In genomic region chr11:70625473-70625872, GRCm38 (mm10) we compare ENCODE assay signal across 8 mouse cellular contexts. TPM values are rescaled to one million over a fixed set of nuclear protein-coding genes. Genes with fewer than 3 reads are reported as not detected.
DNase-seq lines count a peak whose midpoint lies in the region; ATAC-seq and TF ChIP-seq lines count a peak whose summit lies in the region.

No protein-coding gene starts in this region.

- no peak overlapping the region for H3K9ac ChIP-seq in intestine, embryonic 14.5 days (ENCODE audit: low read length)
- H3K9ac ChIP-seq in intestine, embryonic 16.5 days (ENCODE audit: low read depth, low read length), result no peak overlapping the region
- H3K9ac ChIP-seq in neural tube, embryonic 11.5 days (ENCODE audit: low read length), result no peak overlapping the region

- no peak overlapping the region for H3K4me2 ChIP-seq in intestine, embryonic 14.5 days (ENCODE audit: low read length)
- H3K4me2 ChIP-seq in intestine, embryonic 16.5 days (ENCODE audit: low read depth, low read length), result no peak overlapping the region
- no peak overlapping the region for H3K4me2 ChIP-seq in neural tube, embryonic 11.5 days (ENCODE audit: low read depth)

- no peak overlapping the region for H3K27ac ChIP-seq in intestine, embryonic 14.5 days (ENCODE audit: low read depth)
- no peak overlapping the region for H3K27ac ChIP-seq in intestine, embryonic 16.5 days (ENCODE audit: low read length)
- H3K27ac ChIP-seq in neural tube, embryonic 11.5 days (ENCODE audit: low read depth, low read length), result no peak overlapping the region

- peak; percentile 82 for DNase-seq in intestine, embryonic 14.5 days (ENCODE audit: low spot score)
- peak; percentile 66 for DNase-seq in CD4-positive helper T cell, adult 2 months (ENCODE audit: low read depth, low spot score)
- no peak for DNase-seq in Patski (ENCODE audit: low read depth, low spot score)
- DNase-seq in neural tube, embryonic 11.5 days (ENCODE audit: low spot score), result peak; percentile 70
- DNase-seq in left cerebral cortex, adult 8-10 months (ENCODE audit: low spot score in 2 of 2), result no peak
- no peak for DNase-seq in right cerebral cortex, adult 18-20 months

- no peak for ATAC-seq in intestine, embryonic 14.5 days (replicated peaks; ENCODE audit: low FRiP score, low TSS enrichment, low read depth)
- no peak for ATAC-seq in intestine, embryonic 16.5 days
- ATAC-seq in Patski, result no peak
- peak; percentile 85 for ATAC-seq in granulocyte monocyte progenitor cell, adult 5-6 weeks (replicated peaks; ENCODE audit: poor library complexity, severe bottlenecking)
- ATAC-seq in neural tube, embryonic 11.5 days (ENCODE audit: insufficient read depth, low FRiP score, low TSS enrichment), result no peak

- no peaks in the 10 kb centered on the region for H3K36me3 ChIP-seq in intestine, embryonic 14.5 days (ENCODE audit: control insufficient read depth, insufficient read depth, low read length)
- H3K36me3 ChIP-seq in intestine, embryonic 16.5 days (ENCODE audit: control insufficient read depth, insufficient read depth, low read length), result no peaks in the 10 kb centered on the region
- H3K36me3 ChIP-seq in neural tube, embryonic 11.5 days (ENCODE audit: control insufficient read depth, insufficient read depth, low read length), result no peaks in the 10 kb centered on the region

- POLR2A ChIA-PET in Patski (lab: Charles Lee), result interaction anchor here (1.1 kb wide), 1 partner anchor 44 kb away, joined by 3 read pairs; the partner anchor contains the start of gene Spag7

- peak; percentile 76 for TF ChIP-seq CTCF in Patski (IDR thresholded peaks at IDR 0.05)

- H3K4me3 ChIP-seq in intestine, embryonic 14.5 days (ENCODE audit: low read depth, low read length), result no peak overlapping the region
- no peak overlapping the region for H3K4me3 ChIP-seq in intestine, embryonic 16.5 days (ENCODE audit: low read length)
- no peak overlapping the region for H3K4me3 ChIP-seq in neural tube, embryonic 11.5 days (ENCODE audit: low read depth, low read length)

- 46% methylated on average over 4 of the region's 4 CpGs for WGBS in intestine, embryonic 14.5 days
- 48% methylated on average over 4 of the region's 4 CpGs for WGBS in intestine, embryonic 16.5 days
- WGBS in neural tube, embryonic 11.5 days, result 54% methylated on average over 4 of the region's 4 CpGs

- H3K27me3 ChIP-seq in intestine, embryonic 14.5 days (replicated peaks; ENCODE audit: control insufficient read depth, insufficient read depth, low read length), result no peaks in the 10 kb centered on the region
- H3K27me3 ChIP-seq in intestine, embryonic 16.5 days (replicated peaks; ENCODE audit: control insufficient read depth, insufficient read depth, low read length), result no peaks in the 10 kb centered on the region
- no peaks in the 10 kb centered on the region for H3K27me3 ChIP-seq in Patski
- H3K27me3 ChIP-seq in neural tube, embryonic 11.5 days (ENCODE audit: control insufficient read depth, insufficient read depth, low read length), result no peaks in the 10 kb centered on the region

- H3K9me3 ChIP-seq in intestine, embryonic 14.5 days (ENCODE audit: control insufficient read depth, low read length), result no peaks in the 10 kb centered on the region
- no peaks in the 10 kb centered on the region for H3K9me3 ChIP-seq in intestine, embryonic 16.5 days (ENCODE audit: control insufficient read depth, low read length)
- no peaks in the 10 kb centered on the region for H3K9me3 ChIP-seq in neural tube, embryonic 11.5 days (ENCODE audit: control insufficient read depth, low read length)

- CTCF ChIA-PET in Patski (lab: Charles Lee), result interaction anchor here (0.6 to 2.3 kb wide), 3 partner anchors 9 to 108 kb away, joined by 3 to 6 read pairs (median 6); no protein-coding TSS in a partner anchor

- in situ Hi-C loops in Patski (cut with MboI; ENCODE audit: low pct_unique_long_range_greater_than_20kb), result no loop called here

- no peaks in the 10 kb centered on the region for H3K4me1 ChIP-seq in intestine, embryonic 14.5 days (replicated peaks; ENCODE audit: control insufficient read depth, insufficient read depth, low read length)
- H3K4me1 ChIP-seq in intestine, embryonic 16.5 days (ENCODE audit: control insufficient read depth, insufficient read depth, low read length), result peaks cover 7% of the 10 kb centered on the region; the same call in 1 of the 2 replicates
- H3K4me1 ChIP-seq in neural tube, embryonic 11.5 days (ENCODE audit: control insufficient read depth, insufficient read depth, low read length), result no peaks in the 10 kb centered on the region

RNA-seq across cellular contexts. Expression of gene Chrne, which starts 6.5 kb away (rescaled TPM):
- polyA plus RNA-seq in intestine, embryonic 14.5 days (2014; fragmentation: Nextera tagmentation; extraction: Ambion mirVana), result 0.30 and 0.50 TPM in 2 replicates
- 0.17 TPM in 1 of 2 replicates, not detected in the other for polyA plus RNA-seq in intestine, embryonic 16.5 days (2015; fragmentation: Nextera tagmentation; extraction: Ambion mirVana)
- polyA plus RNA-seq in Patski (2021), result not detected
- total RNA-seq in granulocyte monocyte progenitor cell, adult 5-6 weeks (2014; fragmentation: Nextera tagmentation), result not detected in 2 replicates
- total RNA-seq in granulocyte monocyte progenitor cell, adult 5-6 weeks (2017), result 0.26 TPM in 1 of 2 replicates, not detected in the other
- polyA plus RNA-seq in neural tube, embryonic 11.5 days (2014; fragmentation: Nextera tagmentation; extraction: Ambion mirVana), result 0.41 TPM in 1 of 2 replicates, not detected in the other
- total RNA-seq in left cerebral cortex, adult 8-10 months (2022), result not detected

RNA-seq across cellular contexts. Expression of gene 4930544D05Rik, which starts 9.8 kb away (rescaled TPM):
- not detected in 2 replicates for polyA plus RNA-seq in intestine, embryonic 14.5 days (2014; fragmentation: Nextera tagmentation; extraction: Ambion mirVana)
- polyA plus RNA-seq in intestine, embryonic 16.5 days (2015; fragmentation: Nextera tagmentation; extraction: Ambion mirVana), result not detected in 2 replicates
- not detected for polyA plus RNA-seq in Patski (2021)
- total RNA-seq in granulocyte monocyte progenitor cell, adult 5-6 weeks (2014; fragmentation: Nextera tagmentation), result 1.2 TPM in 1 of 2 replicates, not detected in the other
- total RNA-seq in granulocyte monocyte progenitor cell, adult 5-6 weeks (2017), result not detected in 2 replicates
- not detected in 2 replicates for polyA plus RNA-seq in neural tube, embryonic 11.5 days (2014; fragmentation: Nextera tagmentation; extraction: Ambion mirVana)
- under 1 TPM in 2 of 4 experiments, not detected in 2; 0.51 to 0.59 TPM for total RNA-seq in left cerebral cortex, adult 8-10 months (2022)

RNA-seq across cellular contexts. Expression of gene Gp1ba, which starts 13.4 kb away (rescaled TPM):
- 0.26 and 0.37 TPM in 2 replicates for polyA plus RNA-seq in intestine, embryonic 14.5 days (2014; fragmentation: Nextera tagmentation; extraction: Ambion mirVana)
- polyA plus RNA-seq in intestine, embryonic 16.5 days (2015; fragmentation: Nextera tagmentation; extraction: Ambion mirVana), result 0.05 and 0.06 TPM in 2 replicates
- 0.39 TPM for polyA plus RNA-seq in Patski (2021)
- not detected in 2 replicates for total RNA-seq in granulocyte monocyte progenitor cell, adult 5-6 weeks (2014; fragmentation: Nextera tagmentation)
- not detected in 2 replicates for total RNA-seq in granulocyte monocyte progenitor cell, adult 5-6 weeks (2017)
- polyA plus RNA-seq in neural tube, embryonic 11.5 days (2014; fragmentation: Nextera tagmentation; extraction: Ambion mirVana), result 1.3 and 1.6 TPM in 2 replicates
- total RNA-seq in left cerebral cortex, adult 8-10 months (2022), result not detected

RNA-seq across cellular contexts. Expression of gene Rnf167, which starts 21.6 kb away (rescaled TPM):
- 101 and 115 TPM in 2 replicates for polyA plus RNA-seq in intestine, embryonic 14.5 days (2014; fragmentation: Nextera tagmentation; extraction: Ambion mirVana)
- 121 and 123 TPM in 2 replicates for polyA plus RNA-seq in intestine, embryonic 16.5 days (2015; fragmentation: Nextera tagmentation; extraction: Ambion mirVana)
- polyA plus RNA-seq in Patski (2021), result 37.0 TPM
- 35.4 and 51.1 TPM in 2 replicates for total RNA-seq in granulocyte monocyte progenitor cell, adult 5-6 weeks (2014; fragmentation: Nextera tagmentation)
- 32.7 and 34.6 TPM in 2 replicates for total RNA-seq in granulocyte monocyte progenitor cell, adult 5-6 weeks (2017)
- 86.4 and 92.9 TPM in 2 replicates for polyA plus RNA-seq in neural tube, embryonic 11.5 days (2014; fragmentation: Nextera tagmentation; extraction: Ambion mirVana)
- 10 to 100 TPM; 87.8 to 96.5 (median 89.7) TPM for total RNA-seq in left cerebral cortex, adult 8-10 months (2022)

RNA-seq across cellular contexts. Expression of gene Slc25a11, which starts 21.8 kb away (rescaled TPM):
- polyA plus RNA-seq in intestine, embryonic 14.5 days (2014; fragmentation: Nextera tagmentation; extraction: Ambion mirVana), result 155 and 158 TPM in 2 replicates
- polyA plus RNA-seq in intestine, embryonic 16.5 days (2015; fragmentation: Nextera tagmentation; extraction: Ambion mirVana), result 215 and 216 TPM in 2 replicates
- 152 TPM for polyA plus RNA-seq in Patski (2021)
- total RNA-seq in granulocyte monocyte progenitor cell, adult 5-6 weeks (2014; fragmentation: Nextera tagmentation), result 80.9 and 91.7 TPM in 2 replicates
- total RNA-seq in granulocyte monocyte progenitor cell, adult 5-6 weeks (2017), result 63.3 and 67.7 TPM in 2 replicates
- 142 and 146 TPM in 2 replicates for polyA plus RNA-seq in neural tube, embryonic 11.5 days (2014; fragmentation: Nextera tagmentation; extraction: Ambion mirVana)
- 100 to 1,000 TPM; 124 to 140 (median 132) TPM for total RNA-seq in left cerebral cortex, adult 8-10 months (2022)

Comparison
In these comparisons a context has a peak if more than half of its experiments do, and no peak if none do; other contexts are left out.
1. DNase-seq: peak in intestine, embryonic 14.5 days (single experiment), CD4-positive helper T cell, adult 2 months (single experiment) and neural tube, embryonic 11.5 days (single experiment); none in Patski (single experiment), left cerebral cortex, adult 8-10 months (0 of 2) and right cerebral cortex, adult 18-20 months (single experiment).